Mouse (Mus musculus) erythroblast, adult 5-6 weeks (primary cell): ENCODE data around the gene Barx1. TPM values are rescaled to one million over a fixed set of nuclear protein-coding genes. Genes with fewer than 3 reads are reported as not detected.
A peak's percentile ranks its signal among the peaks of the same experiment; 100 is the strongest.

Experiments used
- ATAC-seq: replicated peaks from 2 replicates; pipeline ENCODE4 v1.8.0; 2016; ENCODE audit warnings: moderate number of reproducible peaks, mild to moderate bottlenecking, moderate TSS enrichment, inconsistent platforms; ENCODE audit not compliant: poor library complexity, low FRiP score, severe bottlenecking
- total RNA-seq, 2 experiments: library from RNA; stranded (forward) in 1 of 2; stranded (reverse) in 1 of 2; fragments of 150-400 nt in 1 of 2; fragments of 200-764, 138-1000 nt in 1 of 2; gene quantifications; 2 replicates each; pipeline versions ENCODE4 v1.2.3 to v1.2.4; 2015 to 2017; ENCODE audit warnings: low replicate concordance in 2 of 2

The Barx1 gene
- not detected in 2 replicates for total RNA-seq (2015; ENCODE audit: low replicate concordance)
- total RNA-seq (2017; ENCODE audit: low replicate concordance), result not detected in 2 replicates

DNA sequence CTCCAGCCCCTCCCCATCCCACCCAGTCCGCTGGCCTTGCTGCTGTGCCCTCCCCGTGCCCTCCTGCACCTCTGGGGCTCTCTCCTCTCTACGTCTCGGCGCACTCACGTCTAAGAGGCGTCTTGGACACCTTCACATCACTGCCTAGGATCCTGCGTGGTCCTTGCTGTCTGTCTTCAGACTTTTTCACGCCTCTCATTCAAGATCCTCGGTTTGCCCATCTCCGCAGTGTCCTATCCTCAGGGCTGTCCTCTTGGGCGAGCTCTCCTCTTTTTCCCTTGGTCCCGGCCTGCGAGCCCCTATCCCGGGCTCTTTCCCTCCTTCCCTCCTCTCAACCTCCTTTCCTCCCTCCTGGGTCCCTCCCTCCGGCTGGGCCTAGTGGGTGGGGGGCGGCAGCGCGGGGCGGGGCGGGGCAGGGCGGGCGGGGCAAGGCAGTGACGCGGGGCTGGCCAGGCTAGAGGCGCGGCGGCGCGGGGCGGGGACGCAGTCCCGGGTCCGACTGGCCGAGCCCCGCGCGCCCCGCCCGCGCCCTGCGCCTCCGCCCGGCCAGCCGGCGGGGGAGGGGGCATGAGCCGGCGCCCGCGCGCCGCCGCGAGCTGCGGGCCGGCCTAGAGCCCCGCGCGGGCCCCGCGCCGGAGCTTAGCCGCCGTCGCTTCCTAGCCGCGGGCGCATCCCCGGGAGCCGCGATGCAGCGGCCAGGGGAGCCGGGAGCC lies at the start of gene Barx1:
Gene Barx1, plus strand, starts transcription at position 568 of the 713 bp plus-strand sequence.
- no peak for ATAC-seq

DNA sequence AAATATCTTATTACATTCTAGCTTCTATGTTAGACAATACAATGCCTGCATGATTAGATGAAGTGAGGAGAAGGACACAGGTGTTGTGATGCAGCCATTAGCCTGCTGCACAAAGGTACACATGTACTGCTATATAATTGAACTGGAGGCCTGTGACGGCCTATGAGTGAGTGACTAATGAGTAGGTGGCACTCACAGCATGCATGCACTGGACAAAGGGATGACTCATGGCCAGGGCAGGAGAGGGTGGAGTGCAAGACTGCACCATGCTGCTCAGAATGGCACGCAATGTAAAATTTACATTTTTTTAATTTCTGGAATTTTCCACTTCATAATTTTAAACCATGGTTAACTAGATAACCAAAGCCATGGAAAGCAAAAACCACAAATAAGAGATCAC lies 48.3 kb upstream of the Barx1 start:
- ATAC-seq, result no peak

DNA sequence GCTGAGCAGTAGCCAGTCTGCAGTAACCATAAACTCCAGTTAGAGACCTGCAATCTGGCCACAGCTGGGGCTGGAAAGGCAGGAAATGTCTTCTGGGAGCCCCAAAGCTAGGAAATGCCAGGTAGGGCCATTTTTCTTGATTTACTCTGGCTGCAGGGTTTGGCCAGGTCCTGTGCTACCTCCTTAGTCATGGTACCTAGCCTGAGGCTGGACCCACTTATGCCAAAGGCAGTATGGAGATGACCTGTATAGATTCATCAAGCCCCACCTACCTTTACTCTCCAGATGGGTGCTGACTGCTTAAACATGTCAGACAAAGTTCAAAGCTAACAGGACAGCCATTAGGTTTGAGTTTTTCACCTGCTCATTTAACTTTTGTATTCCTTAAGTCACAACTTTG lies 45.0 kb upstream of the Barx1 start:
- ATAC-seq, result no peak

DNA sequence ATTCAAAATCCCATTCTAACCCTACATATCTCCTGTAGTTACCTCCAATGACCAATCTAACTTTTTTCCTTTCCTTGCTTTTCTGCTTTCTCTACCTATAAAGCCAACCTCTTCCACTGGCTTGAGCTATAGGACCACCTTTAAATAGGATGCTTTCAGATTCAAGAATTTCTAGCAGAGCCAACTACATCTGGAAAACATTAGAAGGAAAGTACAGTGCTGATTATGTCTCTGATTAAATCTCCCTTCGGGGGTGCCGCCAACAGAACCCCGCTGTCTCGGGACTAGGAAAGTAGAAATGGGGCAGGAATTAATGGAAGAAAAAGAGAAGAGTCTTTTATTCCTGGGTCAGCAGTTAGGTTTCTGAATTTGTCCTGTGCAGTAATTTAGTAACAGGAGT lies 43.9 kb upstream of the Barx1 start:
- no peak for ATAC-seq

DNA sequence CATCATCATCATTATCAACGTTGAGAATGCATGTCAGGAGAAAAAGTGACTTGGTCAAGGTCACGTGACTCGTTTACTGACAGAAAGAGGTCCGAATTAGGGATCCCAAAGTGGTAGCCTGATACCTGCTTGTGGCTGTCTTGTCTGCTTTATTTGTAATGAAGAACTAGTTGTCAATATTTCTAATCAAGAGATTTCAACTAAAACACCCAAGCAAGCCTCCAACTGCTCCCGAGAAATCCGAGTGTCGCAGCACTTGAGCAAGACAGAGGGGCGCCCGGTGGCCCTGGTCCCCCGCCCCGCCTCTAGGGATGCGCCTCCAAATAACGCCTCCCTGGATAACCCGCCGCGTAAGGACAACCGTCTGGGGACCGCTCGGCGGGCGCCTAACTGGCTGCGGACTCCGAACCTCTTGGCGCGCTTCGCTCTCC lies 37.8 kb upstream of the Barx1 start:
- peak; percentile 48; the same call in 1 of the 2 replicates for ATAC-seq

DNA sequence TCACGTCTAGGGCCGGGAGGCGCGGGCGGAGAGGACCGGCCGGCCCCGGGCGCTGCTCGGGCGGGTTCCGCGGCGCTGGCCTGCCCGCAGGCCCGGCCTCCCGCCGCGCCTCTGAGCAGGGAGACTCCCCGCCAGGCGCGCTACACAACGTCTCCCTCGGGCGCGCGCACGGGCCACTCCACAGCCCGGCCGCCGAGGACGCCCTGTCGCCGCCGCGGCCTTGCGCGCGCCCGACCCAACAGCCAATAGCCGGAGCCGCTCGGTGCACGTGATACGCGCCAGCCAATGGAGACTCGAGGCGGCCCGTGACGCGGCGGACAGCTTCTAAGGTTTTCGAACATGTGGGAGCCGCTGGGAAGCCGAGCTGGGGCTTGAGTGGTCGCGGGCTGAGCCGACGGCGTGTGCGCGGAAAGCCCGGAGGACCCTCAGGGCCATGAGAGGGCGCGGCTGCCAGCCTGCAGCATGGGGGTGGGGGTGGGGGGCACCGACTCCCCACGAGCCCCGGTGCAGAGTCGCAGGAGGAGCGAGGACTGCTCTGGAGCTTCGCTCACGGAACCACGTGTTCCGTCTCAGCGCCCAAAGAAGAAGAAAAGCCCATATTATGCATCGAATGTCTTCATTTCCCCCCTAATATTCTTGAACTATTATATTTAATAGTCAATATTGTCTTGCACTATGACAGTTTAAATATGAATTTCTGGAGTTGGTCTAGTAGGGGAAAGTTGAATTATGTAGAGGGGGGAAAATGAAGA lies 37.2 kb upstream of the Barx1 start, which contains the start of gene Ptpdc1:
Gene Ptpdc1, minus strand, starts transcription at position 232 of the 752 bp plus-strand sequence.
- ATAC-seq, result peak; percentile 100

DNA sequence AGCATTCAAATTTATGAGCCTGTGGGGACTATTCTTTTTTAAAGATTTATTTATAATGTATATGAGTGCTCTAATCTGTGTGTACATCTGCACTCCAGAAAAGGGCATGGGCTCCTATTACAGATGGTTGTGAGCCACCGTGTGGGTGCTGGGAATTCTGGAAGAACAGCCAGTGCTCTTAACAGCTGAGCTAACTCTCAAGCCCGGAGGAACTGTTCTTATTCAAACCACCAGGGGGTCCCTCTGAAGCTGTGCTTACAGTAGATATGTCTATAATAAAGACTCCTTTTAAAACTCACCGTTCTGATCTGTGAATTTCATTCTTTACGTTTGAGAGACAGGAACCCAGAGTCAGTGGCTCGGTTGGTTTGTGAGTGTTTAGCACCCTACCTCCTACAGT lies 31.1 kb upstream of the Barx1 start:
- ATAC-seq, result no peak

DNA sequence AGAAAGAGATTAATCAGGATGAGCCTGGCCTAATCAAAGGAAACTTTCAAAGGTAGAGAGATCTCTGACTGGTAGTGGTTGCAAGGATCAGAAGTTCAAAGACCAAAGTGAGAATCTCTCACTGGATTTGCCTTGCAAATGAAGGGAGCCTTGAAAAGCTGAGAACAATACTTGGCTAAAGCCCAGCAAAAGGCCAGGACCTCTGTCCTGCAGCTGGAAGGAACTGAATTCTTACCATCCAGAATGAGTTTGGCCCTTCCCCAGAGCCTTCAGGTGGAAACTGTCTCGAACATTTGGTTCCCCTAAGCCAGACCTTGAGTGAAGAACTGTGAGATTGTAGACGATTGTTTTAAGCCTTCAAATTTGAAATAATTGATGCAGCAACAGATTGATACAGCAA lies 25.1 kb upstream of the Barx1 start:
- ATAC-seq, result no peak

DNA sequence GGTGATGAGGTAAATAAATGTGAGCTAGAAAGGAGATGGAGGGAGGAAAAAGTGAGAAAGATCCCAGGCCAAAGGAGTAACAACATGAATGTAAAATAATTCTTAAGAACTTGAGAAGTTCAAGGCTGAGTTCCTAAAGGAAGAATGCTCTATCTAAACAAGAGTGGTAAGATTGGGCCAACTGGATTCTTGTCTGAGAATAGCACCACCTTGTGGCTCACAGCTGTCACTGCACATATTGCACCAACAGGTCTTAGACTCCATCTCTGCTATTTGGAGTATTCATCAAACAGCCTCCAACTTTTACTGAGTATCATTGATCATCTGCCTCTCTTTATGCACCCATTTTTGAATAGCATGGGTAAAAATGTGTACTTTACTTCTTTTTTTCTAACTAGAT lies 23.2 kb upstream of the Barx1 start:
- ATAC-seq, result peak; percentile 69; the same call in 1 of the 2 replicates

DNA sequence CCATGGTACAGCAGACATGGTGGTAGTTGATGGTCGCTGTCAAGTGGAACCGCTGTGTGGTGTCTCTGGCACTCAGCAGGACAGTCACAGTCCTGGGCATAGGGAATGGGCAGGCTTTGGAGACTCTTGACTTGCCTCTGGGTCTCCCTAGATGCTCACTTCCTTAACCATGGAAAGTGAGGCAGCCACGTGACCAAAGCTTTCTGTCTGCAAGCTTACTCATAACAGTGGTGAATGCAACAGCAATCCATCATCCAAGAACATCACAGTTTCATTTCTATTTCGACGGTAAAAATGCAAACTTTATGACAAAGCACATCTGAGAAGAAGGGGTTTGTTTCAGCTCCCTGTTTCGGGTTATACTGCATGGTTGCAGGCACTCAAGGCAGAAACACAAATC lies 19.7 kb upstream of the Barx1 start:
- ATAC-seq, result no peak

DNA sequence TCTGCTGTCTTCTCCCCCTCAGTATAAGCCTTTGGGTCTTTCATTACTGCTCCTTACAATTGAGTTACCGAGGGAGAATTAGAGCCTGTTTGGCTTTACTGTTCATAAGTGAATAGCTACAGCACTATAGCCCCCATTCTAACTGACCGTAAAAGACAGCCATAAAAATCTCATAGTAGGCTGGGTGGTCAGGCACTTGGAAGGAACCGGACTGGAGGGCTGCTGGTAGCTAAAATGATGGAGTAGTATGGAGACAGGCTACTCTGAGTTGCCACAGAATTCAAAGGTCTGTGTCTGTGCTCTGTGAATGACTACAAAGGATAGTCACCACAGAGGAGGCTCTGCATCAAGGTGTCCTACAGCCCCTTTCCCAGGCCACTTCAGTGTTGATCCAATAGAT lies 18.8 kb upstream of the Barx1 start:
- no peak for ATAC-seq

DNA sequence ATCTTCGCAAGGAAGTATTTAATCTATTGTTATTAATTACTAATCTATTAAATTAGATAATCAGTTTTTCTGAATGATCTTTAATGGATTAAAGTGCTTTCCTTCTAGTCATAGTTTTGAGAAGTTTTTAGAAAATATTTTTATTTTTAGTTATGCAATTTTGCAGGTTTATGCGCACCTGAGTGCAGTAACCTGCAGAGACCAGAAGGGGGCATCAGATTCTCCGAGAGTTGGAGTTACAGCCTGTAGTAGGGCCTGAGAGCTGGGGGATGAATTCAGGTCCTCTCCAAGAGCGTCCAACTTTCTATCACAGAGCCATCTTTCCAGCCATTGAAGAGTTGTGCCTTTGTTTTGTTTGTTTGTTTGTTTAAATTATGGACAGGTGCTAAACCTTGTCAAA lies 16.1 kb upstream of the Barx1 start:
- no peak for ATAC-seq

DNA sequence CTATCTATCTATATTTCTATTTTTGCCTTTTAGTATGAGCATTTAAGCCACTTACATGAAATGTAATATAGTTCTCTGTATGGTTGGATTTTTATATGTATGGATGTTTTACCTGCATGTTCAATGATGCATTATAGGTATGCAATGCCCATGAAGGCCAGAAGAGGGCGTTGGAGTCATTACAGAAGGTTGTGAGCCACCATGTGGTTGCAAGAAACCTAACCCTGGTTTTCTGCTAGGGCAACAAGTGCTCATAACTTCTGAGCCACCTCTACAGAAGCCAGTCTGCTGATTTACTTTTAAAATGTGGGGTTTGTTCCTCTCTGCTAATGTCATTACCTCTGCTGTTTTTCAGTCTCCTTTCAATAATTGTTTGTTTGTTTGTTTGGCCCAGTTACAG lies 12.2 kb upstream of the Barx1 start:
- no peak for ATAC-seq

DNA sequence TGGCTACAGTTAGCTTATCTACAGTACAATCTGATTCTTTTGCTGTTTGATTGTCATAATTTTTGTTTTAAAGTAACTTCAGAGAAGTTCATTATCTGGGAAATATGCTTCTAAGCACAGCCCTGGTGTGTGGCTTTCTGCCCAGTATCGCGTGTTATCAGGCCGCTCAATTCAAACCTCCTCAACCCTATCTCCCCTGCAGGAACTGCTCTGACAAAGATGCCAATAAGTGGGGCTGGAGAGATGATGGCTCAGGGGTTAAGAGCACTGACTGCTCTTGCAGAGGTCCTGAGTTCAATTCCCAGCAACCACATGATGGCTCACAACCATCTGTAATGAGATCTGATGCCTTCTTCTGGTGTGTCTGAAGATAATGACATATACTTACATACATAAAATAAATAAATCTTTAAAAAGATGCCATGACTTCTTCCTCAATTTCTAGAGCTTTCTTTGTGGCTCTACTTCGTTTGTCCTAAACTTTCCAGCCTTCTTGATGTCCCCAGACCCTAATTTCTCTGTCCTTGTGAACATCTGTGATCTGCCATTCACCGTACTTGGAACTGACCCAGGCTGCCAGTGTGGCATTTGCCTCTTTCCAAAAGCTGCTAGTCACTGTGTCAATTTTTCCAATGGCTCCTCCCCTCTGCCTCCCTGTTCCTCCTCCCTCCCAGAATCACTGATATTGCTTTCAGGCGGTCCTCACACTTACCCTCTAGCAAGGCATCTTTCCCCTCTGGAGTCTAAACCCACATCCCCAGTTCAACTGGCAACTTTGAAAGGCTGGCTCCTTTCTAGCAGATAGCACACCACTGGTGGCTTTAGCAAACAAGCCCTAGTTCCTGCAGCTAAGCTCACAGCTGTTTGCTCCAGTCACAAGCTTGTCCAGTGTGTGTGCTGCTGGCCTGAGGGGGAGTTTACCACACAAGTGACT lies 11.4 kb upstream of the Barx1 start:
- ATAC-seq, result no peak

DNA sequence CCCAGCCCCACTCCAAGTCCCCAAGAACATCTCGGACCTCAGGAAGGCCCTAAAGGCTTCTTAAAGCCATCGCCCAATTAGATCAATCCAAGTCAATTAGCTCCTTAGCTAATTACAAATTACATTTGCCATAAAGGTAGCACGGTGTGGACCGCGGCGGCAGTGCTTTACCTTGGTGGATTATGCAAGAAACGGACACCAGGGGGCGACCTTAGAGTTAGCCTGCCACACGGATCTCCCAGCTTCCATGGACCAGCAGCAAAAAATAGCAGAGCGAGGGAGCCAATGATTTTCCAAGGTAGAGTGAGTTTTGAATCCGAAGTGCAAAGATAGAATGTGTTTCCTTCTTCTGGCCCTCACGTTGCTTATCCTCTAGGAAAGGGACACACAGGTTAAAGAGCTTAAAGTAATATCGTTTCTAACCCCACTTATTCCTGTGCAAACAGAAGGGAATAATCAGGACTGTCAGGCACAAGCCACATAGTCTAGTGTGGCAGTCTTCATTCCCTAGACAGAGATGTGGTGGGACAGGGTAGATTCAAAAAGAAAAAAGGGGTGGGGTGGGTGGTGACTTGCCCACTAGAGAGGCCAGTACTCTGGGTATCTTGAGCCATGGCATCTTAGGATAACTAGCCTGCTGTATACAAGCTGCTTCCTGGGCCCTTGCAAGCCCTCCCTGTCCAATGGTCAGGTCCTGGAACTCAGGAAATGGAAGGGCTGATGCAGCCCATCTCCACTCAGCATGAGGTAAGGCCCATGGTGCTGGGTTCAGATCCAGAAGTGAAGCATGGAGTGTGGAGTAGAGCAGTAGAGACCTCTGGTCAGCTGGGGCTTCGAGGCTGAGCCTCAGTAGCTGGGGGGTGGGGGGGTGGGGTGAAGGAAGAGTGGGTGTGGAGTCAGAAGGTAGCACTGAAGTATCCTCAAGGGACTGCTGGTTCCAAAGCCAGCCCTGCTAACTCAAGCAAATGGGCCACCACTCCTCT lies 8.7 kb upstream of the Barx1 start:
- peak; percentile 58; the same call in 1 of the 2 replicates for ATAC-seq

DNA sequence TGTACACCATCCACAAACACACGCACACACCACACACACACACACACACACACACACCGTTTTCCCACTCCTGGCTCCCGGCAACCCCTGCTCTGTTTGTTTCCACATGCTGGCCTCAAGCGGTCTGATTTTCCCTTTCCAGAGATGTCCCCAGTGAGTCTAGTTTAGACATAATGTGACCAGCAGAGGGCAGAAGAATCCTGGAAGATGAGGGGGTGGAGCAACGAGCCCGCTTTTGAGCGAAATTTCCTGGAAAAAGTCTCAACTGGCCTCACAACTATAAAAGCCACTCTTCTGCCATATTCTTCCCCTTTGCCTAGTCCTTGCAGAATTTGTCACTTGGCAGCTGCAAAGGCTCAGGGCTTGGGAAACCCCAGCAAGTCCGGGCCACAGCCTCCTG lies 7.2 kb upstream of the Barx1 start:
- ATAC-seq, result 0 out of 2 replicates have a peak, but pooled peaks have one; percentile 45

DNA sequence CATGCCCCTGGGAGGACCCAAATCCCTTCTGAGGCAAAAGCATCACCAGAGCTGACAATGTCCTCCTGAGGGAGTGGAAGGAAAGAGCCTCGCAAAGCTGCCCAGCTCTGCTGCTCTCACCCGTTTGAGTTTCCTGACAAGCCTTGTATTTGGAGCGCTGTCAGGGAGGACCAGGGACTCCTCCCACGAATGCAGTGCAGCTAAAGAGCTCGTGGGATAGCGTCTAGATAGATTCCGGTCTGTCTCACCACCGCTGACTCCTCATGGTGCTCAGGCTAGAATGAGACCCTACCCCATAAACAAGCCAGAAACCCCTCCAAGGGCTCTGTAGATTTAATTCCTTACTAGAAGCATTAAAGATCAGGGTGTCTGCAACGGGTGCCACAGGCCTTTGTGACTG lies 5.0 kb upstream of the Barx1 start:
- no peak for ATAC-seq

DNA sequence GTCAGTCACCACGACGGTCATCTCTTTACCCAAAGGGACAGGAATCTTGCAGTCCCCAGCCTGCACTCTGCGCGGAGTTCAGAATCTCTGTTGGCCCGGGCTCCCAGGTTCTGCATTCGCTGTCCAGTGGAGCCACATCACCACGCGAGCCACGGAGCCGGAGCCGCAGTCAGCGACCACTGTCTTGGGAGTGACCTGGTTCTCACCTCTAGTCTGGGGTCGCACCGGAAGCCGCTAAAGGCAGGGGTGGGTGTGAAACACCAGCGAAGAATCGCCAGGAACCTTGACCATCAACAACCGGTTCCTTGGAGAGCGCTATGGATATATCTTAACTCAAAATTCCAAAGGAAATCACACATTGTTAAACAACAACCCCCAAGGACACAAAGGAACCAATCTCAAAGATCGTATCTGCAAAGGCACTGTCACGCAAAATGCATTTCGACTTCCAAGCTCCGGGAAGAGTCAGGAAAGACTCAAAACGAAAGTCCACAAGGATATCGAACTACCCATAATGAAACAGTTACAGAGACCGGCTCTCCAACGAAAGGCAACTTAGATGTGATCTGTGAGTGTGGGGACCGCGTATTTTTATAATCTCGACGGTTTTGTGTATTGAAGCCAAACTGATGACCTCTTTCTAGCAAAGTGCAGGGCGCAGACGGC lies 4.1 kb upstream of the Barx1 start:
- ATAC-seq, result no peak
